Mouse (Mus musculus) fibroblast of lung, adult 2 months (primary cell): Measurements from ENCODE around the gene Fbln1.
A peak's percentile ranks its signal among the peaks of the same experiment; 100 is the strongest.

Experiments
- DNase-seq: peaks from one replicate; pipeline ENCODE4 v3.0.0-alpha.2; 2011; ENCODE audit warnings: low read depth

Fbln1 gene

GRCm38 (mm10) chr15:85238821-85239745 is 33.3 kb downstream of the Fbln1 start:
- DNase-seq: no peak

GRCm38 (mm10) chr15:85240086-85240485 is 34.3 kb downstream of the Fbln1 start:
- DNase-seq: no peak

DNA sequence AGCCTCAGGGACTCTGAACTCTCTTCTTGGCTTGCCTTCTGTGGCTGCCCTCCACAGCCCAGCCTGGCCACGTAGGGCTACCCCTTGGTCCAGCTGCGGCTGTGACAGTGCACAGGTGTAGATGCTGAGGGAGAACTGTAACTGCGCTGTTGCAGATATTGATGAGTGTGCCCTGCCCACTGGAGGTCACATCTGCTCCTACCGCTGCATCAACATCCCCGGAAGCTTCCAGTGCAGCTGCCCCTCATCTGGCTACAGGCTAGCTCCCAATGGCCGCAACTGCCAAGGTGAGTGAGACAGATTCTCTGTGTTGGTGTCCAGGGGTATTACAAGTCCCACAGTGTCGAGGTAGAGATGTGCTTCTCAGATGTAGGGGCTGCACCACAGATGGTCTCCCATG is 36.1 kb downstream of the Fbln1 start:
- DNase-seq: no peak

GRCm38 (mm10) chr15:85244414-85245161 is 38.8 kb downstream of the Fbln1 start:
- DNase-seq: no peak

- peak; percentile 93 for DNase-seq
These were observed 39.7 kb downstream of the Fbln1 start for GRCm38 (mm10) chr15:85245241-85246010.

DNA sequence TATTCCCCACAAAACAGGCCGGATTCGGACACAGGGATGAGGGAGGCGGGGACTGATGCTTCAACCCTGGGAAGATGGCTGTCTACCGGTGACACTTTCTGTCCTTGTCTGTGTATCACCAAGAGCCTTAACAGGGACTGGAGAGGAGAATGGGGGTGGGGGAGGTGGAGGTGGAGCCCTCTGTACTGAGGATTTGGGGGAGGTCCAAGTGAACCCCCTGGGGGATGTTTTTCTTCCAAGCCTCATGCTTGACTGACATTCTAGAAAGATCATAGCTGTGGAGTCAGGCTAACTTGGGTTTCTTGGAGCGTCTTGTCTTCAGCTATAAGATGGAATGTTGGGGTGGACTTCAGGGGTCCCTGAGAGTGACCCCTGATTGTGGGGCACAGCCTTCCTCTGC is 40.3 kb downstream of the Fbln1 start:
- DNase-seq: no peak

DNA sequence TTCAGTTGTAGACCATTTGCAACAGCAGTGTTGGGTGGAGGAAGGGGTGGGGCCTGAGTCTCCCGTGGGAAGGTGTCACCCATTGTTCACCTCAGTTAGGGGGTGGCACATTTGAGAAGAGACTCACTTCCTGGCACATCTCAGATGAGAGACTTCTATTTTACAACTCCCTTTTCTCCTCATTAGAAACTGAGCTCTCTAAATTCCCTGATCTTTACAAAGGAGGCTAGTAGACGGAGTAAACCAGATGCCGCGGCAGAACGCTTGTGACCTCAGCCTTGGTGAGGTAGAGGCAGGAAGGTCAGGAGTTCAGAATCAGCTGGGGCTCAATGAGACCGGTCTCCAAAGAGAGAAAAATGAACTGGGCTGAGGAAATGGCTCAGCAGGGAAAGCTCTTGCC is 41.2 kb downstream of the Fbln1 start:
- DNase-seq: no peak

DNA sequence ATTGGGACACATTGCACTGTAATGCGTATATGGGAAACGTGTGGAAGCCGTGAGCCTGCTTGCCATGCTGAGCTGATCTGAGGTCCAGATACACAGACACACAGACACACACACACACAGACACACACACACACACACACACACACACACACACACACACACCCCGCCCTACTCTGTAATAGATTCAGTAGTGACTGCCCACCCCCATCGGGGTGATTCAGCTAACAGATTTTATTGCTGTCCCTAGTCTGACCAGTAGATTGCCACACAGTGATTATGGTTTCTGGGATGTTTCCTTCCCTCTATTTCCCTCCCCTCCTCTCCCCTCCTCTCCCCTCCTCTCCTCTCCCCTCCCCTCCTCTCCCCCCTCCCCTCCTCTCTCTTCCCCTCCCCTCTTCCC is 42.6 kb downstream of the Fbln1 start:
- DNase-seq: no peak

- DNase-seq: peak; percentile 71
These were observed 43.5 kb downstream of the Fbln1 start for GRCm38 (mm10) chr15:85249252-85249651.

- DNase-seq: no peak
These were observed 44.7 kb downstream of the Fbln1 start for GRCm38 (mm10) chr15:85250436-85250835.

- DNase-seq: no peak
These were observed 46.7 kb downstream of the Fbln1 start for GRCm38 (mm10) chr15:85252476-85252875.

DNA sequence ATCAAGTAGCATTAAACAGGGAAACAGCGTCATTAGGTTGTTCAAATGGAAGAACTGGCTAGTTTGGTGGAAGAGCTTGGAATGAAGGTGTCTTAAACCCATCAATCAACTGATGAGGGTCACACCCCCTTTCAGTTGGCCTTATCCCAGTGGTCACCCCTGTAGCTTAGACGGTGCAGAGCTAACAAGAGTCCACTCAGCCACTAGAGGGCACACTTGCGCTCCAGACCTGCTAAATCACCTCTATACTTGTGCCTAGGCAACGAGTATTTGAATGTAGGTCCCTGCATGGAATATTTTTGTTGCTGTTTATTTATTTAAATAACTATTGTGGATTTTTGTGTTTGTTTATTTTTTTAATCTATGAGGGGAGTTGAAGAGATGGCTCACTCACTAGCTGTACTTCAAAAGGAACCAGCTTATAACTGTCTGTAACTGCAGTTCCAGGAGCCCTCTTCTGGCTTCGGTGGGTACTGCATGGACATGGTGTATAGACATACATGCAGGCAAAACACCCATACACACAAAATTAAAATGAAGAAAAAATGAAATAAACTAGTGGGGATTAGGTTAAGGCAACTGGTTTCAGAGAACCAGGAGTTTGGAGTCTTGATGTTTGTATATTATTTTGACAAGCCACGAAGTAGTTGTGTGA is 52.2 kb downstream of the Fbln1 start:
- no peak for DNase-seq

- no peak for DNase-seq
These were observed 57.1 kb downstream of the Fbln1 start for GRCm38 (mm10) chr15:85262805-85263204.

GRCm38 (mm10) chr15:85266729-85267434 is 61.1 kb downstream of the Fbln1 start:
- peak; percentile 49 for DNase-seq

DNA sequence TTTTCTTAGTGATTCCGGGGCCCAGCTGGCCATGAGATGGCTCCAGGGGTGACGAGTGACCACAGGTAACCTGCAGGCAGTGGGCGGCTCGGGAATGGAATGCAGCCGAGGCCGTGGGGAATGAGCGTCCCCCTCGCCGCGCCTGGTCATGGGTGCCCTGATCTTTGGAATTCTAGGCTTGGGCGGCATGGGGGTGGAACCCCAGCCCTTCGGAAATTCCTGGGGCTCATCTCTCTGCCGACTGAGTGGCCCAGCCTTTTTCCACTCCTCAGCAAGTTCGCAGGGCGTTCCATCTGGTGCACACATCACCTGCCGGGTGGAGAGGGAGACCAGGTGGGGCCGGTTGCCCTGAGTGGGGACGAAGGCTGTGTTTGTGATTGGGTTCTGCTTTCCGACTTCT is 62.1 kb downstream of the Fbln1 start:
- DNase-seq: no peak

DNA sequence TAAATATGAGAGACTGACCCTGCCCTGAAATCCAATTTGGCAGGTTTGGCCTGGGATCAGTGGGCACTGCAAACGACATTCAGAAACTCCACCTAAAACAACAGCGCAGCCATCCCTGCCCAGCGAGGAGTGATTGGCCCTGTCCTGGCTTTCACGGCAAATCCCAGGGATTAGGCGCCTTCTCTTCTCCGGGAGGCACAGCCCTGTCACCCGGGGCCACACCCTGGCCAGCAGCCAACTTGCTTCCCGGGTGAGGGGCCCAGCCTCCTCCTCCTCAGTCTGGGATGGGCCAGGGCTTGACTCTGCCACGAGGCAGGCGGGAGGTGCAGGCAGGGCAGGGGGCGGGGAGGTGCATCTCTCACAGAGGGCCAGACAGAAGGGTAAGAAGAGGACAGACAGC is 67.2 kb downstream of the Fbln1 start:
- DNase-seq: no peak

- DNase-seq: no peak
These were observed 71.5 kb downstream of the Fbln1 start for GRCm38 (mm10) chr15:85277221-85277620.

GRCm38 (mm10) chr15:85278986-85279385 is 73.2 kb downstream of the Fbln1 start:
- DNase-seq: no peak

- no peak for DNase-seq
These were observed 76.3 kb downstream of the Fbln1 start for GRCm38 (mm10) chr15:85282021-85282420.

DNA sequence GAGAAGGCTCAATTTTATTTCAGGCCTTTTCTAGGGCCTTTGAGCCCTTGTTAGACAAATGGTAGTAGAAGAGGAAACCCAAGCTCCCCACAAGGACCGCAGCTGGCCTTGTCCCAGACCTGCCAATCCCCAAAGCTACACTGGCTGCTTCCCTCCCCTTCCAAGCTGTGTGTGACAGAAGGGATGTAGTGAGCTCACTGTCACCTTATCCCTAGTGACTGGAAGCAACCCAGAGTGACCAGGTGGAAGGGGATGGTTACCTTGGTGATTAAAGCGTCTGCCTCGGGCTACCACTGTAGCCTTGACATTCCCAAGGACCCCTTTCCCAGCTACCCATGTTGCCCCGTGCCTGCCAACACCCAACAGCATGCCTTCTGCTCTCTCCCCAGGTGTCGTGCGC is 78.9 kb downstream of the Fbln1 start:
- DNase-seq: no peak

- no peak for DNase-seq
These were observed 88.9 kb downstream of the Fbln1 start for GRCm38 (mm10) chr15:85294632-85295031.
